Mouse (Mus musculus): Measurements from ENCODE around the gene 1700037H04Rik.
"Not testable (repeated sequence)": the region's sequence is repeated elsewhere in the genome, so short reads cannot be mapped to it uniquely, and the experiment has no call there.

The 1700037H04Rik gene

GRCm38 (mm10) chr2:131128211-131128610, 31.7 kb downstream of the 1700037H04Rik start:
- no peak for DNase-seq (ENCODE audit: low spot score in 2 of 2)

- no peak for DNase-seq (ENCODE audit: low spot score in 2 of 2)
Measured at GRCm38 (mm10) chr2:131127161-131127730, 32.6 kb downstream of the 1700037H04Rik start, which contains the start of gene Hspa12b. Gene Hspa12b, plus strand, starts transcription at chr2:131127280.

GRCm38 (mm10) chr2:131125964-131126815, 33.7 kb downstream of the 1700037H04Rik start:
- no peak for DNase-seq (ENCODE audit: low spot score in 2 of 2)

GRCm38 (mm10) chr2:131125157-131125963, 34.5 kb downstream of the 1700037H04Rik start:
- DNase-seq (ENCODE audit: low spot score in 2 of 2): no peak

- no peak for DNase-seq (ENCODE audit: low spot score in 2 of 2)
Measured at GRCm38 (mm10) chr2:131124166-131124565, 35.7 kb downstream of the 1700037H04Rik start.

GRCm38 (mm10) chr2:131118968-131119574, 40.8 kb downstream of the 1700037H04Rik start:
- no peak for DNase-seq (ENCODE audit: low spot score in 2 of 2)

GRCm38 (mm10) chr2:131105989-131106388, 53.9 kb downstream of the 1700037H04Rik start:
- no peak for DNase-seq (ENCODE audit: low spot score in 2 of 2)

GRCm38 (mm10) chr2:131105061-131105460, 54.8 kb downstream of the 1700037H04Rik start:
- not testable (repeated sequence) for DNase-seq (ENCODE audit: low spot score in 2 of 2)

- no peak for DNase-seq (ENCODE audit: low spot score in 2 of 2)
Measured at GRCm38 (mm10) chr2:131104021-131104420, 55.9 kb downstream of the 1700037H04Rik start.

- DNase-seq (ENCODE audit: low spot score in 2 of 2): no peak
Measured at GRCm38 (mm10) chr2:131101530-131101929, 58.4 kb downstream of the 1700037H04Rik start.

GRCm38 (mm10) chr2:131097087-131097486, 62.8 kb downstream of the 1700037H04Rik start:
- DNase-seq (ENCODE audit: low spot score in 2 of 2): no peak

All from left cerebral cortex, adult 9 months (tissue).